Mouse (Mus musculus) thymus, postnatal 36 days (tissue): ENCODE results near the gene Smug1.
A peak's percentile ranks its signal among the peaks of the same experiment; 100 is the strongest.

Source experiments
- DNase-seq, 2 experiments: peaks; one replicate each; pipeline ENCODE4 v3.0.0; 2022; ENCODE audit warnings: mixed read lengths in 2 of 2

Smug1 gene

DNA sequence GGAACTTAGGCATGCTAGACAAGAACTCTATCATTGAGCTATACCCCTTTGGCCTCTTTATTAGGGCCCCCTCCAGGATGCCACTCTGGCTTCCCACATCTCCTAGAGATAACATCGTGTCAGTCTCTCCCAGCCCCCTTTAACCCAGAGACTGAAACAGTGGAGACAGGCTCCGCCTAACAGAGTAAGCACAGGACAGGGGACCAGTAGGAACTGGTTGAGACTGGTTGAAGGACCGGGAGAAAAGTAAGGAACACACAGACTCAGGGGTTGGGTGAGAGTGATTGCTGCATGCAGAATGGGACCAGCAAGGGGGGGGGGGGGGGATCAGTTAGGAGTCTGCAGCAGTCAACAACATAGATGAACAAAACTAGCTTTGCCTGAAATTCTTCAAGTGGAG, 22.7 kb downstream of the Smug1 start:
- no peak for DNase-seq

DNA sequence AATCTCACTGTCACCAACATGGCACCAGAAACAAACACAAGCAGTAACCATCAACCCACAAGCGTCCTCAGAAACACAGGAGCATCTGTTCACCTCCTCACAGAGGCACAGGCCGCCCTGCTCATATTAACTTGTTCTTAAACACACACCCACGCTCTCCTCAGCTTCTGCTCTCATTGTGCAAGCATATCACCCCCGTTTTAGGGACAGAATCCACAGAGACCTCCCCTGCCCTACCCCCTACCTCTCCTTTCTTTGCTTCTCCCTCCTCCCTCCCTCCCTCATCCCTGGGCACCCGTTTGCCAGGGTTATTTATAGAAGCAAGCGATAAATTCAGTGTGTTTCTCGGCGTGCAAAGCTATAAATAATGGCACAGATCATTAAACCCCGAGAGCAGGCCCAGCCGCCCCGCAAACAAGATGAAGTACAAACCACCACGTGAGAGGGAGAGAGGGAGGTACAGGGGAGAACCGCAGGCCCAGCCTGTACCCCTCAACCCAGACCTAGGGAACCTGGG, 31.4 kb downstream of the Smug1 start:
- no peak for DNase-seq

DNA sequence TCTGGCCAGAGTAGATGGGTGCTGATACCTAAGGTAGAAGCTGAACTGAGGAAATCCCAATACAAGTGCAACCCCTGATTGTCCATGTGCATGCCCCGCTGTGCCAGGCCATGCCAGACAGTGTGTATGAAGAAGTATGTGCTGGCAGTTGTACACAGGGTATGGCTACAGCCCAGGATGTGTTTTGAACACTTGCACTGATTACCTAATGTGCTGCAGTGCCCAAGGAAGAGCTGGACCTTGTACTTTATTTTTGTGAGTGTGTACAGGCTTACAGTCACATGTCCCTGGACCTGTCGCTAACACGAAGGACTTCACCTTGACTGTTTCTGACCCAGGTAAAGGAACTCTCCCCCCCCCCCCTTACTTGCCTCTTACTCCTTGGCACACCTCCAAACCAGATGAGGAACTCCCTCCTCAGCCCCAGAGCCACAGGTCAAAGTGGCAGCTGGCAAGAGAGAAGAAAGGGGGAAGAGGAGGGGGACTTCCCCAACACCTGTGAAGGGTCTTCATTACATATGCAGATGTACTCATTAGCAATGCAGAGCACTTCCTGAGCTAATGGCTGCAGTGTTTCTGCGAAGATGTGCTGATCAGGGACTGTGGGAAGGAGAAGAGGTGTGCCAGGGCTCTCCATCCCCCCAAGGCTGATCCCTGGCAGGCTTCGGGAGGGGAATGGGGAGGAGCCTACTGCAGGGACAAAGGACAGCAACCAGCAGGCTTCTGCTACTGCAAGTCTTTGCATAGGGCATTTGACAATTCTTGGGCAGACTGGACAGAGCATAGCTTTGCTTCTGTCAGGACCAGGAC, 32.4 kb downstream of the Smug1 start:
- no peak for DNase-seq

DNA sequence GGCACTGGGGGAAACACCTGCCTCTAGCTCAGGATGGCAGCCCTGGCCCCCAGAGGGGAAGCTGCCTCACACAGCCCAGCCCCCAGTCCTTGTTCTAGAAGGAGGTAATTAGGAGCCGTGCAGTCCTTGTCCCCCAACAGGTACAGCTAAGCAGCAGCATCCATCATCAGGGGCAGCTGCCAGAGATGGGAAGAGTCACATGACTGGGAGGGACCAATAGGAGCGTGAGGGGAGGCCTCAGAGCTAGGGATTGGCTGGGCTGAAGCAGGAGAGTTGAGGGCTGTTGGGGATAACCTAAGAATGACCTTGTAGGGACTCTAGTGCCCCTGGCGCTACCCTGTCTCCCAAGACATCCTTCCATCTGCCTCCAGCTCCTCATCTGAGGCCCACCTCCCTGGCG, 33.1 kb downstream of the Smug1 start:
- peak in 1 of 2 experiments; percentile 11 for DNase-seq

DNA sequence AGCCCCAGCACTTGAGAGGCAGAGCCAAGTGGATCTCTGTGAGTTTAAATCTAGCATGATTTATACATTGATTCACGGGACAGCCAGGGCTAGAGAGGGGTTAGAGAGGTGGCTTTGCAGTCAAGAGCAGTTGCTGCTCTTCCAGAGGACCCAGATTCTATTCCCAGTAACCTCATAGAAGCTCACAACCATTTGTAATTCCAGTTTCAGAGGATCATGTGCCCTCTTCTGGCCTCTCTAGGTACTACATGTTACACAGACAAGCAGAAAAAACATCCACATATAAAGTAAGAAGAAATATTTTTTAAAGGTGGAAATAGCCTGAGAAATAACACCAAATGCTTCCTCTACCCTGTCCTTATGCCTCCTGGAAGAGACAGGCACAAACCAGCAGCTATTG, 36.2 kb downstream of the Smug1 start:
- no peak for DNase-seq

DNA sequence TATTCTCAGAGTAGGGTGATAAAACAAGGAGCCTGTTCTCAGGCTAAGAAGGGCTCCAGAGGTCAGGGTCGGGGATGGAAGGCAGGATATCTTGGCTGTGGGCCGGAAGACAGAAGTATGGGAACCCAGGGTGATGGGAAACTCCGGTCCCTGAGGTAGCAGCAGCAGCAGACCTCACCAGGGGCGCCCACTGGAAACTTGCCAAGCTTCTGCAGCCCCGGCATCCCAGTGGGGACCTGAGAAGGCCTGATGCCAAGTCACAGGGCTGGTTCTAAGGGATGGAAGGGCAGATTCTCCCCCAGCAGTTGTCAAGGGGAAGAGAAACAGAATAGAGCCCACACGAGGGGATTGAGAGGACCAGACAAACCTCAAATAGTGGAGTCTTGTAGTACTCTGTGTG, 37.6 kb downstream of the Smug1 start:
- no peak for DNase-seq

DNA sequence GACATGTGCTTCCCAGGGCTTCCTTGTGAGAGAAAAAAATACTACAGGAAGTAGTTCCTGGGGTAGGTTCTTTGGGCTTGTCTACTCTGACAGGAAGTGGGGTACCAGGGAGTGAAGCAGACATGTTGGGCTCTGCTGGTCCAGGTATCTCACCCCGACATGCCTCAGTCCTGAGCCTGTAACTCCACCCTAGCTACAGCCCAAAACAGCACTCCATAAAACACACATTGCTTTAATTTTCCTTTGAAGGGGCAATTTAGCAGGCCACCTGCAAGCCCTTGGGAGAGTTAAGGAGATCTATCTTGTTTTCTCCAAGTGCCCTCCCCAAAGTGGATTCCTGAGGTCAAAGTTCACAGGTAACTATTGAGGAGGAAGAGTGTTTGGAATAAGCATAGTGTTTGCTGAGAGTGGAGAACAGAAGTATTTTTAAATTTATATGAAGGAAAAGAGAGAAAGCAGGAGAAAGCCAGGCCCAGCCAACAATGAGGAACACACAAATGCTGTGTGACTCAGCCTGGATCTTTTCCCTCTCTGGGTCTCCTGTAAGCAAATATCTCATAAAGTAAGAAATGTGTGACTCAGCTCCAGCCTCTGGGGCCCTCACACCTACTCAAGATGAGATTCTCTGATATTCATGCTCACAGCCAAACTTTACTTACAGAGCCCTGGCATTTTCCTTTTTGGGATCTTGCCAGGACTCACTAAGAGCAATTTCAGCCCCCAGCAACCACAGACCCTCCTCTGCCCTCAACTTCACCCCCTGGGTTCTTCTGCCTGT, 38.6 kb downstream of the Smug1 start:
- no peak for DNase-seq

DNA sequence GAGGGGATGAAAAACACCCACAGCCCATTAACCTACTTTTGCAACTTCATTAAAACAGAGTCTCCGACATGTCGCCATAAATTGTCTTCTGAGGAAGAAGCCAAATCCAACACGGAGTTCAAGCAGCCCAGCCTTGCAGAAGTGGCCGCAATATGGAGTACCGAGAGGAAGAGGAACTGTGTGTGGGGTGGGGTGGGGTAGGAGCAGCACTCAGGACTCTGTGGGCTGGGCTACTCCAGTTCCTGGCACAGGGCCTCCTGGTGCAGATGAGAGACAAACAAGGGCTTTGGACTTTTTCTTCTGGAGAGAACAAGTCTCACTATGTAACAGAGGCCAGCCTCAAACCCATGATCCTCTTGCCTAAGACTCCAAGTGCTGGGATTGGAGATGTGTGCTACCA, 40.9 kb downstream of the Smug1 start:
- DNase-seq: no peak

DNA sequence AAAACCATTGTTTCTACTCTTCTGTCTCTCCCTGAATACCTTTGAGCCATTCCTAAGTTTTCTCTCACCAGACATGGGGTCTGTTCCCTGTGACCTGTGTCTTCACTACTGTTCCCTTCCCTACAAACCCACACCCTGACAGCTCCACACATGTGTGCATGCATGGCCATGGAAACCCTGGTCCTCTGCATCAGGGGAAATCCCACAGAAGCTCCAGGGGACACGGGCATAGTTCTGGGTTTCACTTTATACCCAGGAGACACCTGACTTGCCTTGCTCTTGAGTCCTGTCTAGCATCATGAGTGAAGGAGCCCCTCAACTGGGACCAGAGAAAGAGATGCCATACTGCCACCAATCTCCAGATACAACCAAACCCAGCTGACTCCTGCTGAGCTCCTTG, 42.6 kb downstream of the Smug1 start:
- no peak for DNase-seq

DNA sequence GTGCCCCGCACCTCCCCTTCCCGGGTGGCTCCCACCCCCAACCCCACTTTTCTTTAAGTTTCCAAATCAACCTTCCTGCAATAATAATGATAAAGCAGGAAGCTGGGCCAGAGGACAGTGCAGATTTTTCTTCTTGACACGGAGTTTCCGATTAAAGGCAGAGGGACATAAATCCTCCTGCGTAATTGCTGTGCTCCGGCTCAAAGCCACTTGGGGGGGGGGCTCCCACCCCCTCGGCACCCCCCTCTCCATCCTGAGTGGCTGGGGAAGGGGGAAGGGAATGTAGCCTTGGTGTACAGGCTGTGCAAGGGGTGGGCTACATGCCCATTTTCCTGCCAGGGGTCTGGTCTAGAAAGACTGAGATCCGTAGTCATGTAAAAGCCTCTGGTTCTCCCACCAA, 43.5 kb downstream of the Smug1 start:
- no peak for DNase-seq

DNA sequence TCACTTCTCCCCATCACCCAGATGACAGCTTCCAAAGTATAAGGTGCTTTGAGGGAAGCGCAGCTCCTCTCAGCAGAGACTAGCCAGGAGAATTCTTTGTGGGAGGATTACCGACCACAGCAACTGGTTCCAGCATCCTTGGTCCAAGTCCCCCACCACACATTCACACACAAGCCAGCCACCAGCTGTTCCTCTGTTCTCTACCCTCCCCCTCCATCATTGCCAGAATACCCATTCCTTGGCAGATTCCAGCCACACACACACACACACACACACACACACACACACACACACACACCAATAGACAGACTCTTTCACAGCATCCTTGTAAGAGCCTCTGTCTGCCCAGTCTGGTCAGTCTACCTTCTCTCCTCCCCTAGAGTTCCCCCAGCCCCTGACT, 44.5 kb downstream of the Smug1 start:
- no peak for DNase-seq

DNA sequence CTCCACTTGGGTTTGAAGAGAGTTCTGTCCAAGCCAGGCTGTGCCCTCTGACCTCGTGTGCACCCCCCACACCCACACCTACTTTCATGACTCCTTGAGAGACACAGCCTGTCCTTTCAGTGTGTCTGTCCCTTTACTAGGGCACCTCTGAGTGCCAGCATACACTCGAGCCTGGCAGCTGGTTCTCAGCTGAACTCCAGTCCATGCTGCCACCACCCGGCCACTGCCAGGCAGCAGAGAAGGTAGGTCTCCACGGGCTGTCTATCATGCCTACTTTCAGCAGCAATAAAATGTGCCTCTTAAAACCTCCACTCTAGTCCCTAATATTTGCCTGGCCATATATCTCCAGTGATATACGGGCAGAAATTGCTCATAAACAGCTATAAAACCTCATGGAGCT, 45.5 kb downstream of the Smug1 start:
- DNase-seq: no peak

DNA sequence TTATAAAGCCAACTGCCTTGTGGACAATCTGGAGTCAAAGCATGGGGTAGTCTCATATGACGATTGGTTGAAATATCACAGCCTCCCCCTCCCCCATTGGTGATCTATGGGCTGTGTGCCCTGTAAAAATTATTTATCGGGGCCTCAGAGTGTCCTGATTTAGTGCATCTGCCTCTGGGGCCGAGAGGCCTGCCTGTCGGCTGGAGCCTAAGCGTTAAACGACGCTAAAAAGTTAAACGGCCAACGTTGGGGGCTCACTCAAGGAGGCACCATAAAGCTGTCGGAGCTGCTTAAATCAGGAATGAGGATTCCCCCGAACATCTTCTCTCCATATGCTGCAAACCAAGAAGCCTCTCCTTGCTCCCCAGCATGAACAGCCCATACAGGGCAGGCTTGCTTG, 46.3 kb downstream of the Smug1 start:
- no peak for DNase-seq

DNA sequence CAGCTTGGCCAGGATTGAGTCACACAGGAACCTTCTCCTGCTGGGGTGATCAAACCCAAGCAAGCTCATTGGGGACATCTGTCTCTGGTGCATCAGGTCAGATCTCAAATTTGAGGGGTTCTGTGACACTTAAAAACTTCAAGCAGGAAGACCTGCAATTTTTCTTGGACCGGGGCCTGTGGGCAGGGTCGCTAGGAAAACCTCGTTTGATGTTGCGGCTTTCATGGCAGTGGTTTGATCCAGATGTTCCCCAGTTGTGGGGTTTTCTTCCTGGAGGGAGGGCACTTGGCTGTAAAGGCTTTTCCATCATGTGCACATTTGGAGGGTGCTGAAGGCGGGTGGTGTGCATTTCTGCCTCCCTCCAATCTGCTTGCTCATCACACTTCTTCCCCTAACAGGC, 51.2 kb downstream of the Smug1 start:
- no peak for DNase-seq

DNA sequence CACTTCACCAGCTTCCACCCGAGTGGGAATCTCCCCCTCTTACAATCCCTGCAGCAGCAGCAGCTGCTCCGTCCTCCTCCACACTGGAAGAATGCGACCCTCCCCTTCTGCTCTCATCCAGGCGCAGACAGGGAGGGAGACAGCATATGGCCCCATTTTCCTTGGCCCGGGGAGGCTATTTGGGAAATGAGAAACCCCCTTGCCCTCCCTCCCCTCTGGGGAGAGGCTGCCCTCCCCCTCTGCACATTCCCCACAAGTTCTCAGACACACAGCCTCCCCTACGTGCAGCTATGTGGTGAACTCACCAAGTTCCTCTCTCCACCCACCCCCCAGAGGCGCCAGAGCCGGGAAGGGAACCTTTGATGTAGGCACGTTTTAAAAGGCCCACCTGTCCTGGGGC, 51.6 kb downstream of the Smug1 start:
- DNase-seq: no peak

DNA sequence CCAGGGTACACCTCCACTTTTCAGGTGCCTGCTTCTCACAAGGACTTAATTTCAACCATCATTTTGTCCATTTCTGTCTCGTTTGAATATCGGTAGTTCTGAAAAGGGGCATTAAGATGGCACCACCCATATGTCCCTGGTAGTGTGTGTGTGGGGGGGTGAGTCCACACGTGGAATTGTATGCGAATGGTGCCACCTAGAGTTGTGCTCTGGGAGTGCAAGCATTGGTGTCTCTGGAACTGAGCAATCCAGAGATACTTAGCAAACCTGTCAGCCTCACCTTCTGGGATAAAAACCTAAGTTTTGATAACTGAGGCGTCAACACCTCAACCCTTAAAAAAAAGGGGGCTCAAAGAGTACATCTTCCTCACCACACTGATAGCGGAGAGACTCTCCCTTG, 53.8 kb downstream of the Smug1 start:
- DNase-seq: no peak

DNA sequence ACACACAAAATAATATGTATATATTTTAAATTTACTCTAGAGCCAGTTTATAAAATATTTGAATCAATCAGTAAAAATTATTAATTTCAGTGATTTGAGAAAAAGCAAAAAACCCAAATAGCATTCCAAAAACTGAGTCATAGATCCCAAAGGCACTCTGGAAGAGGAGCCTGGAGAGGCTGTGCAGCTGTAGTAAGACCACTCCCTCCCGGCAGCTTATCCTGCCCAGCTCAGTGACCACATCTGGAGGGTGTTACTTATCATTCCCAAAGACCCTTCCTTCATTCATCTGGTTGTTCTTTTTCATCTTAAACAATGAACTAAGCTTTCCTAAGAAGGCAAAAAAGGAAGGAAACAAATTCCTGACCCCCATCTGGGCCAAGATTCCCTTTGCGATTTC, 54.6 kb downstream of the Smug1 start:
- no peak for DNase-seq

DNA sequence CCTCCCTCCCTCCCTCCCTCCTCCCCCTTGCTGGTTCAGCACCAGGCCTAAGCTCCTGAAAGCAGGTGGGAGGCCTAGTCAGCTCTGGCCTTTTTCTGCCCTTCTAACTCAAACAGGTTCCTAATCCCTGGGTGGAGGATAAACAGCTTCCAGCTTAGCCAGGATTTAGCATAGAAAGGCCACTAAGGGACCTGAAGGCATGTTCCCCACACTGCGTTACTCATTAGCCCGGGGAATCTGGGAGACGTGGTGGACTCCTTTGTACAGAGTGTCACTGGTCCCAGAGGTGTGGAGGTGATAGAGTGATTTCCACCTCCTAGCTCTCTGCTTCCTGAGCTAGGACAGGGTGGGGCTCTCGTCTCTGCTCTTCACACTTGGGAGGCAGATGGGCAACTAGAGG, 57.0 kb downstream of the Smug1 start:
- no peak for DNase-seq

DNA sequence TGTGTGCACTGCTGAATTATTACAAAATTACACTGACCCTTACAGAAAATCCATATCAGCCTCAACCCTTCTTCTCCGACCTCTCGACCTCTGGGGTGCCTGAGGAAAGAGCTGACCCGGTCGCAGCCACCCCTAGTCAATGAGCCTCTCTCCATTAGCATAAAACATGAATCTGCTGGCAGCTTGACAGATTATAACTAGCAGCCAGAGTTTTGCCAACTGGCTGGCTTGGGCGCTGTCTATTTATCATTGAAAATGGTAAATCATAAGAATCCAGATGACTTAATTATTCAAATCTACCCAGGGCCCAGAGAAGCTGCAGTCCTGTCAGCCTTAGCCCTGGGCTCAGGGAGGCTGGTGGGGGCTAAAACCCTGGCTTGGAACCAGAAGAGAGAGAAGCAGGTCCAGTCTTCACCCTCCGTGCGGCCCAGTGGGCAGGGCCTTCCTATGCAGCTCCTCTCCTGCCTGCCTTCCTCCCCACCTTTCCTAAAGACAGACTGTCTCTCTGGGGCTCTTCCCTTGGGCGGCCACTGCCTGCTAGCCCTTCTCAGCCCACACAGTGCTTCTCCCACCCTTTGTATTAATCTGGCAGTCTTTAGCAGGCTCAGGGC, 58.7 kb downstream of the Smug1 start:
- DNase-seq: no peak

DNA sequence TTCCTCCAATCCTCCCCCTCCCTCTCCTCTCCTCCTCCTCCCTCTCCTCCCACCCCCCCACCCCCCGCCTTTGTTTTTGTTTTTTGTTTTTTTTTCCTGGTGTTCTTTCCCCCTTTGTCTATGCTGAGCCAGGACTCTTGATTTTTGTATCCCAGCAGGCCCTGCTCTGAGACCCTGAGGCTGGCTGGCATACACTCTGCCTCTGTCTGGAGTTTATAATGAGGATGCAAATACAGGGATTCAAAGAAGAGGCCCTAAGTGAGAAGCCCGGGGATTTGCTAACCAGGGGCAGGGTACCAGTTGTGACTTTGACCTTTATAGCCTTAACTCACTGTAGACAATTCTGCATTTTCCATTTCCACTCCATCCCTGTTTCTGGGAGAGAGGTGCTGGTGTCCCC, 60.7 kb downstream of the Smug1 start:
- no peak for DNase-seq
